Mouse (Mus musculus) adrenal gland, postnatal 14 days (tissue): ENCODE measurements at regions not wholly inside any gene's neighbourhood (a gene's known extent, or its start where the extent isn't known, plus 50 kb on each side); places are given as distances from the start of the nearest gene placed in this dataset.

Source experiments
- DNase-seq: peaks from one replicate; pipeline ENCODE4 v3.0.0; 2021; ENCODE audit warnings: mixed read lengths

- peak; percentile 9 for DNase-seq
These were observed 325.5 kb upstream of the 9130204L05Rik start for GRCm38 (mm10) chr3:91416137-91416536.
